In the genomic region with DNA sequence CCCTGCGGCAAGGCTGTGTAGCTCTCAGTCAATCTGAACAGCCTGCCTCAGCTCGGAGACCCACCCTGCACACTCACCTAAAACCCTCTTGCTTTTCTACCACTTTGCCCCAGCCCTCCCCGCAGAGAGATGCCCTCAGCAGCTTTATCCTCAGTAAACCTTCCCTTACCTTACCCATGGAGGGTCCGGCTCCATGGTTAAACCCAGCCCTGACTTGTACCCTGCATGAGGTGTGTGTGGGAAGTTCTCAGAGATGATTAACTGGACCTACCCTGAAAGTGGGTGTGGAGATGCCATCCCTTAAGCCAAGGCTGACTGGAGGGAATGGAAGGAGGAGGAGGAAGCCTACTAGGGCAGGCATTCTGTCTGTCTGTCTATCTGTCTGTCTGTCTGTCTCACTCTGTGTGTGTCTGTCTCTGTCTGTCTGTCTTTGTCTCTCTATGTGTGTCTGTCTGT, we compare ENCODE assay signal across 20 mouse cellular contexts.
A peak's percentile ranks its signal among the peaks of the same experiment; 100 is the strongest.
DNase-seq lines count a peak whose midpoint lies in the region; ATAC-seq and TF ChIP-seq lines count a peak whose summit lies in the region.
"Had no signal": no experiment of that assay in that cellular context is flagged by ENCODE, and none has a peak within 500 bp of the region (broad histone marks: within the 10 kb centered on the region; RNA-seq: fewer than 3 reads in every experiment).

No protein-coding gene starts in this region.

- no peaks in the 10 kb centered on the region for H3K36me3 ChIP-seq in kidney, adult 2 months (ENCODE audit: control insufficient read depth, insufficient read depth, low read length)
- no peaks in the 10 kb centered on the region for H3K36me3 ChIP-seq in kidney, postnatal 0 days (ENCODE audit: insufficient read depth, low read length)
- no peaks in the 10 kb centered on the region for H3K36me3 ChIP-seq in hindbrain, embryonic 14.5 days (replicated peaks; ENCODE audit: control insufficient read depth, insufficient read depth)
- H3K36me3 ChIP-seq: embryonic facial prominence, embryonic 10.5 days; forebrain, embryonic 10.5 days; heart, embryonic 13.5 days had no signal

- H3K4me1 ChIP-seq in kidney, adult 2 months (ENCODE audit: control insufficient read depth, insufficient read depth, low read length), result peaks cover 2% of the 10 kb centered on the region; the same call in 1 of the 2 replicates
- no peaks in the 10 kb centered on the region for H3K4me1 ChIP-seq in kidney, postnatal 0 days (replicated peaks; ENCODE audit: insufficient read depth, low read length)
- H3K4me1 ChIP-seq in hindbrain, embryonic 14.5 days (replicated peaks; ENCODE audit: control insufficient read depth, insufficient read depth, low read length), result 0 out of 2 replicates have a peak, but pooled peaks cover 10% of the 10 kb centered on the region
- H3K4me1 ChIP-seq: heart, embryonic 13.5 days had no signal

- no peak for TF ChIP-seq POLR2A in kidney, adult 2 months (IDR thresholded peaks at IDR 0.05; ENCODE audit: low read depth, low read length)

- H3K9ac ChIP-seq in kidney, postnatal 0 days (ENCODE audit: low read depth, low read length), result no peak overlapping the region
- H3K9ac ChIP-seq in hindbrain, embryonic 14.5 days, result no peak overlapping the region
- H3K9ac ChIP-seq: heart, embryonic 13.5 days had no signal

- H3K4me2 ChIP-seq in kidney, postnatal 0 days (ENCODE audit: low read length), result peak overlapping the region; percentile 39; the same call in 1 of the 2 replicates
- no peak overlapping the region for H3K4me2 ChIP-seq in hindbrain, embryonic 14.5 days (replicated peaks)
- H3K4me2 ChIP-seq: heart, embryonic 13.5 days had no signal

- no peaks in the 10 kb centered on the region for H3K9me3 ChIP-seq in kidney, postnatal 0 days (replicated peaks; ENCODE audit: low read length)
- no peaks in the 10 kb centered on the region for H3K9me3 ChIP-seq in hindbrain, embryonic 14.5 days (ENCODE audit: control insufficient read depth, low read length)
- H3K9me3 ChIP-seq: embryonic facial prominence, embryonic 10.5 days; forebrain, embryonic 10.5 days; heart, embryonic 13.5 days had no signal

- H3K27ac ChIP-seq in kidney, adult 2 months (ENCODE audit: insufficient read depth, low read depth, low read length), result peak overlapping the region; percentile 37; the same call in 1 of the 2 replicates
- peak overlapping the region; percentile 85 for H3K27ac ChIP-seq in kidney, postnatal 0 days
- no peak overlapping the region for H3K27ac ChIP-seq in hindbrain, embryonic 14.5 days
- H3K27ac ChIP-seq: embryonic facial prominence, embryonic 10.5 days; forebrain, embryonic 10.5 days; heart, embryonic 13.5 days had no signal

- no peak for TF ChIP-seq CTCF in kidney, adult 2 months (conservative IDR thresholded peaks at IDR 0.05; ENCODE audit: insufficient read depth, insufficient read length, low read depth, low read length)
- no peak for TF ChIP-seq CTCF in kidney, postnatal 0 days (IDR thresholded peaks at IDR 0.05; ENCODE audit: low read depth)

- 39% methylated on average over 4 of the region's 4 CpGs for WGBS in kidney, adult 2 months
- 39% methylated on average over 4 of the region's 4 CpGs for WGBS in kidney, postnatal 0 days
- 63% methylated on average over 4 of the region's 4 CpGs for WGBS in hindbrain, embryonic 14.5 days

- peak; percentile 56 for DNase-seq in kidney, adult 2 months
- DNase-seq in kidney, adult 9 months, result peak; percentile 66
- DNase-seq in kidney, postnatal 0 days (ENCODE audit: low spot score), result no peak
- DNase-seq in kidney, postnatal 36 days, result peak; percentile 41
- DNase-seq in adrenal gland, postnatal 4 days (ENCODE audit: low spot score in 2 of 2), result no peak
- no peak for DNase-seq in hindbrain, embryonic 14.5 days (ENCODE audit: low spot score)
- DNase-seq: adrenal gland, postnatal 25 days; cerebellum, adult 2 months; cerebellum, postnatal 10 days; gastrocnemius, postnatal 36 days; heart, adult 11 months; heart, postnatal 36 days had no signal

- H3K27me3 ChIP-seq in kidney, adult 2 months (replicated peaks; ENCODE audit: control insufficient read depth, insufficient read depth, low read length), result no peaks in the 10 kb centered on the region
- no peaks in the 10 kb centered on the region for H3K27me3 ChIP-seq in kidney, postnatal 0 days (ENCODE audit: insufficient read depth, low read length)
- no peaks in the 10 kb centered on the region for H3K27me3 ChIP-seq in hindbrain, embryonic 14.5 days (ENCODE audit: control insufficient read depth, insufficient read depth, low read length)
- H3K27me3 ChIP-seq: CH12.LX; heart, embryonic 13.5 days; Patski had no signal

- H3K4me3 ChIP-seq in kidney, adult 2 months (ENCODE audit: insufficient read depth, low read depth, low read length), result peak overlapping the region; percentile 39
- H3K4me3 ChIP-seq in kidney, postnatal 0 days (replicated peaks; ENCODE audit: low read depth, low read length), result 0 out of 2 replicates have a peak overlapping the region, but pooled peaks have one; percentile 1
- no peak overlapping the region for H3K4me3 ChIP-seq in hindbrain, embryonic 14.5 days (replicated peaks; ENCODE audit: low read length)
- H3K4me3 ChIP-seq: embryonic facial prominence, embryonic 10.5 days; forebrain, embryonic 10.5 days; heart, embryonic 13.5 days had no signal

- ATAC-seq in kidney, postnatal 0 days (replicated peaks; ENCODE audit: low FRiP score, low read depth), result peak; percentile 85
- ATAC-seq in erythroid progenitor cell, adult 5-6 weeks (replicated peaks; ENCODE audit: low FRiP score, poor library complexity, severe bottlenecking), result no peak
- no peak for ATAC-seq in hindbrain, embryonic 14.5 days (ENCODE audit: low FRiP score)
- ATAC-seq: activated CD4-positive, CD25-positive, alpha-beta regulatory T cell, adult 4 months; forebrain, embryonic 14.5 days; Patski had no signal

Comparison
In these comparisons a context has a peak if more than half of its experiments do, and no peak if none do; other contexts are left out.
1. DNase-seq: peak in kidney, adult 2 months (single experiment), kidney, adult 9 months (single experiment) and kidney, postnatal 36 days (2 of 2); none in kidney, postnatal 0 days (single experiment), adrenal gland, postnatal 4 days (0 of 2) and hindbrain, embryonic 14.5 days (single experiment).